Mouse (Mus musculus): Measurements from ENCODE around the gene Slc7a14.

DNA sequence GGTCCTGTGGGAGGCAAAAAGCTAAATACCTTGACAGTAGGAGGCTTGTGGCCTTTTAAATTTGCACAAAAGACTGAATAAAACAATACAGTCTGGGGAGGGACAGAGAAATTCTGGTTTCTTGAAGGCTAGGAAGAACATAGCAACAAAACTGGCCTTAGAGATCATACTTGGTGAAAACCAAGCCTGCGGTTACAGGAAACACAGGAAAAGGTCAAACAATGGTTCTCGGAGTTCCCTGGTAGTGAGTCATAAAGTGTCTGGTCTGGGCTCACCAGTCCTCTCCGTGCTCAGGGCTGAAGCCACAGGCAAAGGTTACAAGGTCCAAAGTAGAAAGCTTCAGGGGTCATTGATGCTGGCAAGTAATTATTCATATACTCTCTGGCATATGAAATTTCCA is 29.1 kb upstream of the Slc7a14 start:
- TF ChIP-seq E2F4 (IDR thresholded peaks at IDR 0.05; ENCODE audit: borderline replicate concordance, low read depth, low read length) (no peak), EP300 (IDR thresholded peaks at IDR 0.05; ENCODE audit: low read depth in 1 of 2, low read length in 2 of 2) (no peak), ZNF384 (IDR thresholded peaks at IDR 0.05; ENCODE audit: low read depth, low read length) (no peak), USF1 (IDR thresholded peaks at IDR 0.05; ENCODE audit: low read depth, low read length) (no peak), CTCF (IDR thresholded peaks at IDR 0.05 in 2 of 3, conservative IDR thresholded peaks at IDR 0.05 in 1 of 3; ENCODE audit: control insufficient read depth in 1 of 3, insufficient read depth in 1 of 3, low read depth in 2 of 3, low read length in 3 of 3, poor library complexity in 1 of 3, severe bottlenecking in 1 of 3) (no peak), TAL1 (IDR thresholded peaks at IDR 0.05; ENCODE audit: low read length) (no peak), MYC (IDR thresholded peaks at IDR 0.05; ENCODE audit: low read depth, low read length) (no peak)
